Mouse (Mus musculus): ENCODE measurements around the gene Naa80. TPM values are rescaled to one million over a fixed set of nuclear protein-coding genes. Genes with fewer than 3 reads are reported as not detected.
A peak's percentile ranks its signal among the peaks of the same experiment; 100 is the strongest.

The Naa80 gene
- polyA plus RNA-seq, 2 experiments from 2014 or later = 16.6 to 21.7 TPM

DNA sequence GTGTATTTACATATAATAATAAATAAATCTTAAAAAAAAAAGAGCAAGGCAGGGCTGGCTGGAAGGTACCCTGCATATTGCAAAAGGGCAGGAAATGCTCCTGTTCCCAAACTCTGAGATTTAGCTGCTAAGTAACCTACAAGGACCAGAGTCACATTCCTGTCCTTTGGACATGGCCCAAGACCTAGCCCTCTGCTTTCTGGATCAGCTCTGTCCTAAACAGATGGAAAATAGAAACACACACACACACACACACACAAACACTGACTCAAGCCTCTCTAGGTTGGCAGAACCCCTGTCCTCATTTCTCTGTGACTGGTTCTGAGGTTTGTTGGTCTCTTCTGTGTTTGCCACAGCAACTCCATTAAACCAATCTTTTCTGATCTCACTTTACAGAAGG is 42.3 kb downstream of the Naa80 start:
- ATAC-seq = no peak

DNA sequence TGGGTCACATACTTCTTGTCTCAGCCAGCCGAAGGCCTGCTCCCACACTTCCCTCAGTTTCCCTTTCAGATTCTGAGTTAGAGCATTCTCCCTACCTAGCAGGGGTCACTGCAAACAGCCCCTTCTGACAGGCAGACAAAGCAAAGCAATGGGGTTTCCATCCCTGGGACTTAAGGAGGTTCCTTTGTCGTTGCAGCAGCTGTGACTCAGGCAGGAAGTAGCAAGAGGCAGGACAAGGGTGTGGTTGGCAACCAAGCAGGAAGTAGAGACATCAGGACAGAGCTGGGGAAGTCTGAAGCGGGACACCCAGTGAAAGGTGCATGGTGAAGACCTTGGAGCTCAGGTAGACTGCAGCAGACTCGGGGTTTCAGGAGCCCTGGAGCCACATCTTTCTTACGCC is 45.9 kb downstream of the Naa80 start:
- ATAC-seq = peak; percentile 90

DNA sequence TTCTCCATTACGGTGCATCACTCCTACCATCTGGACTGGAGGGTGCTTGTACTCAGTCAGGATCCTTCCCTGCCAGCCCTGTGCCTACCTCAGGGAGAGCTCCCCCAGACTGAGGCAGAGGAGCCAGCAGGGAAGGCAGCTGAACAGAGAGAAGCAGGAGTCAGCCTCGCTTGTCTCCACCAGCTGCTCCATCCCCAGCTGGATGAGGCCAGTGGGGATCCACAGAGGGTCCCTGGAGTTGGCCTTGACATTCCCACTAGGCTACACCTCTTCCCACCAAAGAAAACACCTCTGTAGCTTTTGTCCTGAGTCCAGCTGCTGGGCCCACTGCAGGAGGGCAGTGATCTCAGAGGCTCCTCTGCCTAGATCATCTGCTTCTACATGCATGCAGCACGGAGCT is 46.3 kb downstream of the Naa80 start:
- ATAC-seq = no peak

DNA sequence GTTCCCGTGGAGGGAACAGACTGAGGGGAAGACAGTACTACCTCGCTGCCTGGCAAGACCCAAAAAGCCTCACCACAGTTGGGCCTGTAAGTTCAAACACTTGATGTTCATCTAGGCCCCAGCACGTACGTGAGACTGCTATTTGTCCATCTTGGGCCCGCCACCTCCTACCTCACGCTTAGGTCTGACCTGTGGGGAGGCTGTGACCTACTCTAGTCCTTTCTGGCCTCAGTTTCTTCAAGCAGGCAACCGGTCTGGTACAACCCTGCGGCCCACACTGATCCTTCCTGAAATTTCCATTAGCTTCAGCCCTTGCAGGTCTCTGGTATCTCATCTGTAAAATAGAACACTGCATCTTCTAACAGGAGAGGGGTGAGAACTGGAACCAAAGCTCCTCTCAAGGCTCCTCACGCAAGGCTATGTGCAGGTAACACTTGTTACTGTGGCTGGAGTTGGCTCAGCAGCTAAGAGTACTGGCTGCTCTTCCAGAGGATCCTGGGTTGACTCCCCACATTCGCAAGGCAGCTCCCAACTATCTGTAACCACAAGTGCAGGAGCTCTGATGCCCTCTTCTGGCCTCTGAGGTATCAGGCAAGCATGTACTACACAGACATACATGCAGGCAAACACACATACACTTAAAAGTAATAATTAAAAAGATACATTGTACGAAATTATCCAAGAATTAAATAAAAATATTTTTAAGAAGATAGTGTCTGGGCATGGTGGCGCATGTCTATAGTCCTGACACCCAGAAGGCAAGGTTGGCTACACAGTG is 46.9 kb downstream of the Naa80 start:
- ATAC-seq = no peak

DNA sequence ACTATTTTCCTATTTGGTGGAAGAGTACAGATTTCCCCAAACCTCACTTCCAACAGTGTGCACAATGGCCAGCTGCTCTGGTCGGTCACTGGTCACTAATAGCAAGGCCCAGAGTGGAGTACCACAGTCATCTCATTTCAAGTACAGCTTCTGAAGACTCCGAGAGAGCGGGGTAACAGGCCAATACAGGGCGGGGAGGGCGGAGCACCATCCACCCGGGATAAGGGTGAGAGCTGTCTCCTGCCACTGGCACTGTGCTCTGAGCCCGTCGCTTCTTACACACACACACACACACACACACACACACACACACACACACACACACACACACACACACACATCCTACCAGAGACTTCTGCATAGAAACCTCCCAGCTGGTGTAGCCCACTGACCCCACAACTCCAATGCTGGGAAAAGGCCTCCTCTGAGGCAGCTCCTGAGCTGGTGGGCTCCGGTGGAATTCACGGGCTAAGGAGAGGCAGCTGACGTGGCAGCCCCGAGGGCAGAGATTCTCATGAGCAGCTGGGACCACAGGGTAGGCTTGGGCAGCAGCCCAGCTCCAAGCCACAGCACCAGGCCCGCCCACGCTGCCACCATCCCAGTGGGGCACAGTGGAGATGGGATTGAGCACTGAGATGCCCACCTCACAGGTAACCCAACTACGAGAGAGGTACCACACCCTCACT is 47.6 kb downstream of the Naa80 start:
- ATAC-seq = no peak

DNA sequence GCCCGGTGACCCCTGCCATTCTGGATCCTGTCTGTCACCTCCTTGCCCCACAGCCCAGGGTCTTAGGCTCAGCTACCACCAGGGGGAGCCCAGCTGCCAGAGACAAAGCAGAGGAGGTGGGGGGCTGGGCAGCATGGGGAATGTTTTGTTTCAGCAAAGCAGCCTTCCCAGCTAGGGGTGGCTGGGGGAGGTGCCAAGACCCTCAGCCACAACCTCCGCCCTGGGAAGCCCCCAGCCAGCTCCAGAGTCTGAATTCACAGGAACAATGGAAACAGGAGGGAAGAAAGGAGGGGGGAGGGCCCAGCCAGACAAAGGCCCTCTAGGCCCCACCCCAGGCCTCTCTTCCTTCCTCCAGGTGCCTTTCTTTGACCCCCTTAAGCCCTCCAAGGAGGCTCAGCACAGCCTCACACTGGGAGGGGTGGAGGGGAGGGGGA is 48.2 kb downstream of the Naa80 start:
- no peak for ATAC-seq

DNA sequence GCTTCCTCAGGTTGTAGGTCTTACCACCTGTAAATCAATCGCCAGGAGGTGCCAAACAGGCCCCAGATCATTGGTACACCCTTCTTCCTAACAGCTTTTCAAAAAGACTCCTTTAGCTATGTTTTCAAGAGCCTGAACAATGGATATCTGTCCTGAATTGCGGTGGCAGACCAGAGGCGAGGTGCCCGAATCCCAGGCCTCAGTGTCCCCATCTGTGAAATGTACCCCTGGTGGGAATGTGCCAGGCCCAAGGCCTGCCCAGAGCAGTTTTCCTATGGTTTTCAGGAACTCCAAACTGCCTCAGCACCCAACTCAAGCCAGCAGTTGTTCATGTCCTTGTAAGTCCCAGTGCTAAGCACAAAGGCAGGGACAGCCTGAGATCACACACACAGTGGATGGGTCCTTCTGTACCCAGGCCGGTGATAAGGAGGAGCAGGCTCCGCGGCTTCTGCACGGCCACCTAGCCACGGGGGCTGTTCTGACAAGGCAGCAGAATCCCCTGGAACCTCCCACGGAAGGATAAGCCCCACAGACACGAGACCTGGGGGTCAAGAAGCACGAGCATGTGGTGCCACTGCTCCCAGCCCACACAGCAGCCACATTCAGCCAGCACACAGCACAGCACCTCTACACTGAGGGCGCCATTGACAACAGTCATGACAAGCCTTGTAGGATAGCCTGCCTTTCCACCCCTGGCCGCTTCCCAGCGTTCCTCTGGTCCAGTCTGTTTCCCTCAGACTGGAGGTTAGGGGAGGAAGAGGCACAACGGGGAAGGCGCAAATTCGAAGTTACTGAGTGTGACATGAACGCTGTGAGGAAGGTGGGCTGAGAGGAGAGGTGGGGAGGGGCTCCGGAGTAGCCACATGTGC is 48.9 kb downstream of the Naa80 start:
- ATAC-seq = no peak

DNA sequence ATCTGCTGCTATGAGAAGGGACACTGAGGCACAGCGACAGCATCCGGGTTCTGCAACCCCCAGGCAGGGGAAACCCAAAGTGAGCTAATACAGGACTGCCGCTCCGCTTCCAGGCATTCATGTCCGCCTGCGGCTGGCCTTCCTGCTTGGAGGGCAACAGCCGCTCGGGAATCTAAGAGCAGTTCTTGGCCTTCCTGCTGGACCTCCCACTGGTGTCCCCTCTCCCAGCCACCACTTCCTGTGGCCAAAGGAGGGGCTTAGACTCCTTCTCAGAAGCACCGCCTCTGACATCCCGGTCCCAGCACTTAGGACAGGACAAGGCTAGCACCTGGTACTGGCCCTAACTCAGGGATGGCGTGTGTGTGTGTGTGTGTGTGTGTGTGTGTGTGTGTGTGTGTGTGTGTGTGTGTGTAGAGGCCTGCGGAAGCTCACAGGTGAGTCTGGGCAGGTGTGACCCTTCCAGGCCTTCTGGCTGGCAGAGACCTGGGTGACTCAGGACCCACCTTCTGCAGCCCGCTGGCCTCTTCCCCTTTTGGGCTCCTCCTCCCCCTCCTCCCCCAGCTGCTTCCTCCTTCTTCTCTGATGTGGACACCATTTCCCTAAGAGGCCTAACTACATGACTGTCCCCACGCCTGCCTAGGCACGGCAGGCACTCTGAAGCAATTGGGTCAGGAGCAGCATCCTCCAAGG is 50.2 kb downstream of the Naa80 start:
- no peak for ATAC-seq

DNA sequence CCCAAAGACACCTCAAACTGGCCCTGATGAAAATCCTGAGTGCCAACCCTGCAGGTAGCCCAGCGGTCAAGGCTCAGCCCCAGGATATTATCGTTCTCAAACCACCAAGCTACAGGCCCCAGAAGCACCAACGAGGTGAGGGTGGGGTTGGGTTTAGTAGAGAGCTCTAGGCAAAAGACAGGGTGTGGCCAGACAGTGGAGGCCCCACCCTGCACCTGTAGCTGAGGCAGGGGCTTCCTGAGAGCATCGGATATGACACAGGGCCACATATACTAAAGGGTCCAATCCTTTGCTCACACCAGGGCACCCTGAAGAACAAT is 50.7 kb downstream of the Naa80 start:
- no peak for ATAC-seq

DNA sequence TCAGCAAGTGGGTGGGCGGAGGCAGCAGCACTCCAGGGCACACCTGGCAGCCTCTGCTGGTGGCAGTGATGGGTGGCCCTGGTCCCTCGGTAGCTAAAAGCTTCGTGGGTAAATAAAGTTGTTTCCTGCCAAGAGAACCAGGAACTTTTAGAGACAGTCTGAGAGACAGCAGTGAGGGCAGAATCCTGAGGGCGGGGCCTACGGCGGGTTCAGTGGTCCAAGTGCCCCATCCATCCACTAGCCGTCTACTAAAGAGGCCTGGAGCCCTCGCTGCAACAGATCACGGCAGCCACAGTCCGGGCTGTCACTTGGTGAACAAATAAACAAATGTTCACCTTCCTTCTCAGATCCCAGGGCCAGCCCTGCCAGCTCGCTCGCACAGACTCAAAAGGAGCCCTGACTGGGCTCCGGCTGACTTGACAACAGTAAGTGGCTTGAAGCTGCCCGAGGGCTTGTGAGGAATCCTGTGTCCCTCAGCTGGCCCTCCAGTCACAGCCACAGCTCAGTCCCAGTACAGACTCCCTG is 51.3 kb downstream of the Naa80 start:
- peak; percentile 18 for ATAC-seq

DNA sequence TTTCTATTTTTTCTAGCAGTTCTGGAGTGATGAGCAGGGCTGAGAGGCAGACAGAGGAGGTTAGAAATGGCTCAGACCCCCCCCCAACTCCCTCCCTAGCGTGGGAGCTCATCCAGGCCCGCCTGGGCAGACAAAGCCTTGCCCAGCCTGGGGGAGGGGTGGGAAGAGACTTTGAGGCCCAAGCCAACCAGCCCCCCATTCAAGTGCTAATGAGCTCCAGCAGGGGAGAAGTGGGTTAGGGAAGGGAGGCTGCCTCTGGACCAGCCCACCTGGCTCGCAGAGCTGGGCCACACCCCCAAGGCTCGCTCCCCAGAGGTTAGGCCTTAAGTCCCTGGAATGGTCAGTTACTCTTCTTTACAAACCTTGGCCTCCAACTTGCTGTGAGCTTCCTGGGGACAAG is 51.9 kb downstream of the Naa80 start:
- ATAC-seq = no peak

DNA sequence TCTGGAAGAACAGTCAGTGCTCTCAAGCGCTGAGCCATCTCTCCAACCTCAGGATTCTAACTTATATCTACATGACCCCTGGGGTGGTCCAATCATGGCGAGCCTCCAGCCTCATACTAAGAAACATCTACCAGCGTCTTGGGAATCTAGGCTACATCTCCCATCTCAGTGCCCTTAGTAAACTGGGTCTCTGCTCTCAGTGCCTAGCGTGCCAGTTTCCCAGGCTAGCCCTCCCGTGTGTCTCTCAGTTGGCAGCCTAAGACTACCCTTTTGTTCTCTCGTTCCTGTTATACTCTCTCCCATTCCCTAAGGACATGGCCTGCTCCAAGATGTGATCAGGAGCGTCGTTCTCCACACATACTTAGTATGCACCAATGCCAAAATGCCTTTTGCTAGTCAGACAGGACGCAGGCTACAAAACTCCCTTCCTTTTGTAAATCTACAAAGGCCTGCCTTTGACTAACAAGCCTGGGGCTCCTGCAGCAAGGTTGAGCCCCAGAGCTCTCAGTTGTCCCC is 52.7 kb downstream of the Naa80 start:
- ATAC-seq = no peak

DNA sequence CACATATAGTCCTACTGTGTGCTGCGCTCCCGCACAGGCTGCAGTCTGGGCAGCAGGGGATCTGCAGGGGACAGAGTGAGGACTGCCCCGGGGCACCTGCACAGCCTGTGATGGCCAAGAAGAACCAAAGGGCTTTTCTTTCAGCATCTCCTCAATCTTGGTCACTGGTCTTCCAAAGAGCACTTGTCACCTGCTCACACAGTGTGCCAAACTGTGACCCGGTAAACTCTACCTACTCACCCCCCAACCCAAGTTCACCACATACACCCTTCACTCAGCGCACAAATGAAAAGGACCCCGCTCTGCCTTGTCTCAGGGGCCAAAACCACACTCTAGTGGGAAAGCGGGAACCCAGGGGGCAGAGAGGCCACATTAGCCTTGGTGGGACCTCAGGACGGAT is 53.2 kb downstream of the Naa80 start:
- no peak for ATAC-seq

DNA sequence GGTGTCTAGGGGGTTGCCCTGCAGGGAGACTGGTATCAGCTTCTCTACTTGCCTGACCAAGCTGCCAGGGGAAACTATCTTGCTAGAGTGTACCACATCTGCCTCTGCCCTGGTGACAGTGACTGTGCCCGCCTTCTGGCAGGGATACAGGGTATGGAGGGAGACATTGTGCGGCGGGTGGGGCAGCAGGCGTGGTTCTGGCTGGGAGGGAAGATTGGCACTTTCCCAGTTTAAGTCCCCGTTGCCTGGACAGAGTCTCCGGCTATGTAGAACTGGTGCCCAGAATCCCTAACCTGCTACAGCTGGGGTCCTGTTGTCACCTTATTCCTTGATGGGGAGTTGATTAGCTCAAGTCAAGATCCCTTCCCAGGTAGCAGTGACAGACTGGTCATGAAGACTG is 53.8 kb downstream of the Naa80 start:
- no peak for ATAC-seq

DNA sequence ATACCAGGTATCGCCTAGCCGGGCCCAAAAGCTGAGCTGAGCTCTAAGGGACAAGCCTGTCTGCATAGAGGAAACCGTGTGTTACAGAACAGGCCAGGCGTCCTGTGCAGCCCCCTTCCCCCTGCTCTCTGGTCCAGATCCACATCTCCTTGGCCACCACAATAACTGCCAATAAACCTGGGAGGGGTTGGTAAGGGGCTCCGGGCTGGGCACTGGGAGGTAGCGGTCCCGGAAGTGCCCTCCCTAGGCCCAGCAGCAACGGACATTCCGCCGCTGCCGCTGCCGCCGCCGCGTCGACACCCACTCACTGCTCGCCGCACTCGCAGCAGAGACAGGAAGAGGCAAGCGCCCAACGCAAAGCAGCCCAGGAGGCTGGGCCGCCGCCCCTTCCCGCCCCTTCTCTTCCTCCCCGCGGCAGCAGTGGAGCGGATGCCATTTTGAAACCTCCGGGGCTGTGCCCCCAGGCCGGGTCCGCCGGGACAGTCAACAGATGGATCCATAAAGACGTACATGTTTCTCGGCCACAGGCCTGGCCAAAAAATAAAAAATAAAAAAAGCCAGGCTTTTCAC is 54.5 kb downstream of the Naa80 start:
- ATAC-seq = peak; percentile 69

Other genes starting within 250 kb of the Naa80 start
- gene Hemk1, start 240.5 kb upstream of the Naa80 start, polyA plus RNA-seq (2017; shearing (Covaris generic)) = 10 to 100 TPM; 25.4 to 27.3 TPM
- gene 6430571L13Rik, start 238.3 kb upstream of the Naa80 start, polyA plus RNA-seq (2017; shearing (Covaris generic)) = 1 to 10 TPM; 2.7 to 4.6 TPM
- under 1 TPM; 0.16 to 0.41 TPM for gene Cacna2d2, start 179.3 kb upstream of the Naa80 start, polyA plus RNA-seq (2017; shearing (Covaris generic))
- gene Tmem115, start 44.9 kb upstream of the Naa80 start, polyA plus RNA-seq (2017; shearing (Covaris generic)) = 10 to 100 TPM; 19.3 to 24.9 TPM
- 10 to 100 TPM; 65.7 to 82.2 TPM for gene Cyb561d2, start 36.7 kb upstream of the Naa80 start, polyA plus RNA-seq (2017; shearing (Covaris generic))
- gene Nprl2, start 36.7 kb upstream of the Naa80 start, polyA plus RNA-seq (2017; shearing (Covaris generic)) = 10 to 100 TPM; 44.5 to 45.2 TPM
- gene Zmynd10, start 31.6 kb upstream of the Naa80 start, polyA plus RNA-seq (2017; shearing (Covaris generic)) = 1 to 10 TPM in 1 of 2 experiments, under 1 TPM in 1; 0.83 to 3.2 TPM
- 10 to 100 TPM; 74.8 to 81.7 TPM for gene Rassf1, start 27.3 kb upstream of the Naa80 start, polyA plus RNA-seq (2017; shearing (Covaris generic))
- gene Tusc2, start 15.6 kb upstream of the Naa80 start, polyA plus RNA-seq (2017; shearing (Covaris generic)) = 1 to 10 TPM; 7.3 to 7.8 TPM
- 10 to 100 TPM; 10.2 to 12.8 TPM for gene Hyal2, start 10.9 kb upstream of the Naa80 start, polyA plus RNA-seq (2017; shearing (Covaris generic))
- 1 to 10 TPM; 4.1 to 4.3 TPM for gene Hyal1, start 2.0 kb upstream of the Naa80 start, polyA plus RNA-seq (2017; shearing (Covaris generic))
- gene Hyal3, start 1.9 kb downstream of the Naa80 start, polyA plus RNA-seq (2017; shearing (Covaris generic)) = under 1 TPM; 0.25 to 0.90 TPM
- 10 to 100 TPM; 28.7 to 33.8 TPM for gene Ifrd2, start 8.8 kb downstream of the Naa80 start, polyA plus RNA-seq (2017; shearing (Covaris generic))
- not detected for gene Sema3b, start 30.3 kb downstream of the Naa80 start, polyA plus RNA-seq (2017; shearing (Covaris generic))
- 100 to 1,000 TPM; 176 to 181 TPM for gene Gnai2, start 56.5 kb downstream of the Naa80 start, polyA plus RNA-seq (2017; shearing (Covaris generic))
- not detected for gene Slc38a3, start 90.6 kb downstream of the Naa80 start, polyA plus RNA-seq (2017; shearing (Covaris generic))
- 1 to 10 TPM in 1 of 2 experiments, not detected in 1; 1.1 TPM for gene Gnat1, start 100.8 kb downstream of the Naa80 start, polyA plus RNA-seq (2017; shearing (Covaris generic))
- not detected for gene Sema3f, start 131.6 kb downstream of the Naa80 start, polyA plus RNA-seq (2017; shearing (Covaris generic))
- gene Rbm5, start 192.1 kb downstream of the Naa80 start, polyA plus RNA-seq (2017; shearing (Covaris generic)) = 100 to 1,000 TPM; 299 to 310 TPM